Mouse (Mus musculus) limb, embryonic 14.5 days (tissue): ENCODE measurements around the gene Peg3. TPM values are rescaled to one million over a fixed set of nuclear protein-coding genes. Genes with fewer than 3 reads are reported as not detected.

ENCODE experiments used
- ATAC-seq: fragments of 200-750 bp; cut with Nextera tagmentation; 2 replicates; pipeline ENCODE4 v1.8.0; 2017; ENCODE audit warnings: low read depth, moderate number of reproducible peaks, moderate TSS enrichment; ENCODE audit not compliant: low FRiP score
- DNase-seq: peaks from one replicate; pipeline ENCODE4 v3.0.0-alpha.2; 2015; ENCODE audit warnings: low spot score
- H3K27ac ChIP-seq: fragments of 300-500 bp; sonication (generic); replicated peaks from 2 replicates; pipeline ENCODE4 v1.5.1; 2014; ENCODE audit warnings: low read depth, mild to moderate bottlenecking, low read length, moderate library complexity, mixed read lengths
- H3K27me3 ChIP-seq: fragments of 300-500 bp; sonication (generic); 2 replicates; pipeline ENCODE4 v1.6.1; 2014; ENCODE audit warnings: low read length, mixed read lengths; ENCODE audit not compliant: control insufficient read depth, insufficient read depth
- H3K36me3 ChIP-seq: fragments of 300-500 bp; sonication (generic); 2 replicates; pipeline ENCODE4 v1.6.1; 2014; ENCODE audit warnings: mild to moderate bottlenecking, low read length, moderate library complexity, mixed read lengths; ENCODE audit not compliant: control insufficient read depth, insufficient read depth
- H3K4me1 ChIP-seq: fragments of 300-500 bp; sonication (generic); 2 replicates; pipeline ENCODE4 v1.6.1; 2014; ENCODE audit warnings: antibody characterized with exemption, low read length, mixed read lengths; ENCODE audit not compliant: control insufficient read depth, insufficient read depth
- H3K4me2 ChIP-seq: fragments of 300-500 bp; sonication (generic); replicated peaks from 2 replicates; pipeline ENCODE4 v1.6.1; 2014; ENCODE audit warnings: low read depth, mild to moderate bottlenecking, low read length, moderate library complexity; ENCODE audit not compliant: severe bottlenecking
- H3K4me3 ChIP-seq: fragments of 300-500 bp; sonication (generic); replicated peaks from 2 replicates; pipeline ENCODE4 v1.5.1; 2014; ENCODE audit warnings: low read length
- H3K9ac ChIP-seq: fragments of 300-500 bp; sonication (generic); 2 replicates; pipeline ENCODE4 v1.6.1; 2014; ENCODE audit warnings: mild to moderate bottlenecking, low read depth, low read length, moderate library complexity; ENCODE audit not compliant: severe bottlenecking
- H3K9me3 ChIP-seq: fragments of 300-500 bp; sonication (generic); 2 replicates; pipeline ENCODE4 v1.6.1; 2016; ENCODE audit warnings: low read length; ENCODE audit not compliant: control insufficient read depth
- POLR2A ChIP-seq: fragments of 200-500 bp; IDR thresholded peaks from 2 replicates; pipeline ENCODE4 v1.8.0; 2012; ENCODE audit warnings: inconsistent platforms, mild to moderate bottlenecking, moderate library complexity, borderline replicate concordance; ENCODE audit not compliant: insufficient read depth, insufficient read length; ENCODE audit errors: extremely low read depth
- WGBS: fragments of 180-500 bp; shearing (Covaris S2); extraction: QIAGEN DNeasy Blood & Tissue Kit; methylation state at CpG from one replicate; pipeline ENCODE4 v1.1.7; 2014; 5-methylcytosine and 5-hydroxymethylcytosine counted together
- polyA plus RNA-seq, 2 experiments: library from polyadenylated mRNA; depleted of rRNA in 1 of 2; stranded (reverse) in 1 of 2; unstranded in 1 of 2; fragments of >200 nt; fragmentation: Nextera tagmentation in 1 of 2; extraction: Ambion mirVana in 1 of 2; gene quantifications; 2 replicates each; pipeline versions ENCODE4 v1.2.1 to v1.2.3; 2012 to 2014

The Peg3 gene
- polyA plus RNA-seq, 2 experiments, result 178 to 268 TPM

DNA sequence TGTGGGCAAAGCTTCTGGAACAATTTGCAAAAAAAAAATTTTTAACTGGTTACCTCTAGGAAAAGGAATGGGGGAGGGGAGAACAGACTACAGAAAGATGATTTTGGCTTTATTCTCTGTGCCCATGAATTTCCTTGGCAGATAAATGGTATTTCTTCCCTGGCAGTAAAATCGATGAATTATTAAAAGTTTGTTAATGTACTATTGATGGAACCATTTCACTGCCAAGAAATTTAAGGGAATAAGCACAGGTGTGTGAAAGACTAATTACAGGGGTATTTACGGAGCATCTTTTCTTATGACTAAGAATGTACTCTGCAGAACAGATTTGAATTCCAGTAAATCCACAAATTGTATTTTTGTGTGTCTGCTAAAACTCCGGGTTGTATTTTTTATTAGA, 1.1 kb upstream of the Peg3 start:
- Histone ChIP-seq H3K4me3 (peak overlapping the region; percentile 57), H3K27me3 (no peaks in the 10 kb centered on the region), H3K9me3 (peaks cover 38% of the 10 kb centered on the region), H3K27ac (peak overlapping the region; percentile 80), H3K4me1 (no peaks in the 10 kb centered on the region), H3K4me2 (peak overlapping the region; percentile 38), H3K36me3 (0 out of 2 replicates have a peak, but pooled peaks cover under 1% of the 10 kb centered on the region), H3K9ac (peak overlapping the region; percentile 60)
- no peak for DNase-seq
- WGBS, result 40% methylated on average over 3 of the region's 3 CpGs
- no peak for TF ChIP-seq POLR2A
- no peak for ATAC-seq

DNA sequence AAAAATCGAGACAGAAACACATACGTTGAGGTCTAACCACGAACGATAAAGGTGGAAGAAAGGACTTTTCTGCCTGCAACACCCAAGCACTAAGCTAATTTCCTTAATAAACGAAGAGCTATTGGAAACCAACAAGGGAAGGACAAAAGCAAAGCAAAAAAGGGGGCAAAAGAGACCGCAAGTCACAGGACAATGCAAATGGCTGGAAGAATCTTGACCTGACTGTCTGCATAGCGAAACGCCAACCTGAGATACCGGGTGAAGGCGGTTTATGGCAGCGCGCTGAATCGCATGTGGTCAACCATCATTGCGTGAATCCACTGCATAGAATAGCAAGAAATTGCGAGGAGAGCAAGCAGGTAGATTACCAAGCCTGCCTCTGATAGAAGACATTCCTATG, 570 bp upstream of the Peg3 start:
- Histone ChIP-seq H3K9ac (peak overlapping the region; percentile 60), H3K4me2 (peak overlapping the region; percentile 38), H3K27me3 (no peaks in the 10 kb centered on the region), H3K9me3 (peaks cover 38% of the 10 kb centered on the region), H3K4me3 (peak overlapping the region; percentile 57), H3K27ac (peak overlapping the region; percentile 80), H3K4me1 (no peaks in the 10 kb centered on the region), H3K36me3 (peaks cover 7% of the 10 kb centered on the region; the same call in 1 of the 2 replicates)
- DNase-seq, result peak; percentile 52
- no peak for ATAC-seq
- no peak for TF ChIP-seq POLR2A
- WGBS, result 51% methylated on average over 15 of the region's 15 CpGs

DNA sequence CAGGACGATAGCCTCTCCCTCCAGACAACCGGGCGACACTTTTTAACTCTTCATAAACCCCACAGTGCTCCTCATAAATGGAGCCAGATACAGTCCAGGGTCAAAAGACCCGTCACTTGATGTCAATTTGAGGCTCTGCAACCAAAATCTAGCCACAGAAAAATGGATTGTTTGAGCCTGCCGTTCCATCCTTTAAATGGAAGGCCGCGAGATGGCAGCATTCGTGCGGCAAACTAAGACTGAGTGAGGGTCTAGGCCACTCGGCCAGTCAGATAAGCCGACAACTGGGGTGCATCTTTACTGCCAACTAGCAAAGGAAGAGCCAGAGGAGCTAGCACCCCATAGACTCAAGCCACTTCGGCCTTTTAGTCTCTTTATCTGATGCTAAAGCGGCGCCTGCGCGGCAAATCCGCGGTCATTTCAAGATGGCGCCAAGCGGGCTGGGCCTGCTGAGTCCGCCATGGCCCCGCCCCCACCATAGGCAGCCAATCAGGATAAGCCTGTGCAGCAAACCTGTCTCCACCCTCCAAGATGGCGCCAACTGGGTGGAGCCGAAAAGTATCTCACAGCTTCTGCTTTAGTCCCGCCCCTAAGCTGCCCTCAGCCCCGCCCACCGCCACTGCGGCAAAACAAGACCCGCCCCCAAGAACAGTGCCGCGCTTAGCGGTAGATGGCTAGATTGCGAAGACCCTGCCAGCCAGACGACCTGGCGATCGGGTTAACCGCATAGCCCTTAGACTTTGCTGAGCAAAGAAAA, 992 bp downstream of the Peg3 start:
- H3K36me3 ChIP-seq, result peaks cover 21% of the 10 kb centered on the region
- H3K4me3 ChIP-seq, result peak overlapping the region; percentile 57
- H3K4me2 ChIP-seq, result peak overlapping the region; percentile 41
- no peaks in the 10 kb centered on the region for H3K4me1 ChIP-seq
- 0 out of 2 replicates have a peak, but pooled peaks have one; percentile 34 for TF ChIP-seq POLR2A
- ATAC-seq (peak; percentile 64), DNase-seq (peak; percentile 97)
- H3K9me3 ChIP-seq, result peaks cover 38% of the 10 kb centered on the region
- H3K9ac ChIP-seq, result peak overlapping the region; percentile 66
- WGBS, result 52% methylated on average over 37 of the region's 37 CpGs
- no peaks in the 10 kb centered on the region for H3K27me3 ChIP-seq
- peak overlapping the region; percentile 89 for H3K27ac ChIP-seq

DNA sequence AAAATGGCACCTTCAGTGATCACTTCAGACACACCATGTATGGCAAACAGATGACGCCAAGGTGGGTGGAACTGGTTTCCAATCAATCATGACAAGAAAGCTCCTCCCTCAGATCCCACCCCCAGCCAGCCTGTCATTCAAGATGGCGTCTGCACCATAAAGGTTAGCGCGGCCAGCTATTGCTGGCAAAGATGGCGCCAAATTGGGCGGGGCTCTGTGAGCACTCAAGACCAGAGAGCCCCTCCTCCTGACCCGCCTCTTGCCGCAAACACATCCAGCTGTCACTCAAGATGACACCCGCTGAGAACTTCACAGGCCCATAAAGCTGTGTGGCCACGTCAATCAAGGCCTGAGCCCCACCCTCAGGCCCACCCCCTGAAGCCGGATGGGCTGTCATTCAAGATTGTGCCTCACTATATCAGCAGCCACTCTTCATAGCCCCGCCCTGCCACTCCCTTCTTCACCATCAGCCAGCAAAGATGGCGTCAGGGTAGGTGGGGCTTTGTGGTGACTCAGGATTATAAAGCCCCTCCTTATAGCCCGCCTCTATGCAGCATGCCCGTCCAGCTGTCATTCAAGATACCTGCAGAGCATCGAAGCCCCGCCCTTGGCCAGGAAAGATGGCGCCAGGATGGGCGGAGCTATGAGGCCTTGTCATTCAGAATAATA, 1.8 kb downstream of the Peg3 start:
- Histone ChIP-seq H3K9me3 (peaks cover 38% of the 10 kb centered on the region), H3K4me1 (no peaks in the 10 kb centered on the region), H3K4me3 (peak overlapping the region; percentile 57), H3K4me2 (peak overlapping the region; percentile 41), H3K27ac (peak overlapping the region; percentile 63), H3K36me3 (peaks cover 24% of the 10 kb centered on the region), H3K9ac (no peak overlapping the region), H3K27me3 (no peaks in the 10 kb centered on the region)
- ATAC-seq (peak; percentile 79), DNase-seq (peak; percentile 95)
- WGBS, result 50% methylated on average over 19 of the region's 19 CpGs
- no peak for TF ChIP-seq POLR2A

DNA sequence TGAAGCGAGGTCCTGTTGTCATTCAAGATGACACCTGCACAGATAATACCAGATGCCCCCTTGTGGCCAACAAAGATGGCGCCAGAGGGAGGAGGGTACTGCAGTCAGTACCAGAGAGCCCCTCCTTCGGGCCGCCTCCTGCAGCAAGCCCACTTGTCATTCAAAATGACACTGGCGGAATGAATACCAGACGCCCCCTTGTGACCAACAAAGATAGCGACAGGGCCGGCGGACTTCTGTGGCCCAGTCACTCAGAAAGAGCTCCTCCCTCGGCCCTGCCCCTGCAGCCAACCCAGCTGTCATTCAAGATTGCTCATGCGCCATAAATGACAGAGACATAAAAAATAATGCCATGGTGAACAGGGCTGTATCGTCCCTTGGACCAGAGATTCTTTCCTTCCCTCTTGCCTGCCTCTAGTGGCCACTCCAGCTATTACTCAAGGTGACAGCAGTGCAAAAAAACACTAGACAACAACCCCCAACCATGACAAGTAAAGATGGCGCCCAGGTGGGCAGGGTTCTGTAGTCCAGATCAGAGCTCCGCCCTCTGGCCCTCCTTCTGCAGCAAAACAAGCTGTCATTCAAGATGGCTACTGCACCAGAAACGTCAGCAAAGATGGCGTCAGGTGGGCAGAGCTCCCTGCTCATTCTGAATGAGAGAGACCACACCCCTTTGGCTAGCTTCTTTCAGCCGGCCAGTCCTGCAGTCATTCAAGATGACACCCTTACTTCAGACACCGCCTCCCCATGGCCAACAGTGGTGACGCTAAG, 2.7 kb downstream of the Peg3 start:
- Histone ChIP-seq H3K4me2 (peak overlapping the region; percentile 41), H3K4me1 (no peaks in the 10 kb centered on the region), H3K9ac (no peak overlapping the region), H3K9me3 (peaks cover 38% of the 10 kb centered on the region), H3K36me3 (peaks cover 30% of the 10 kb centered on the region), H3K27me3 (no peaks in the 10 kb centered on the region), H3K4me3 (peak overlapping the region; percentile 57), H3K27ac (peak overlapping the region; percentile 63)
- 58% methylated on average over 19 of the region's 19 CpGs for whole genome bisulfite sequencing
- TF ChIP-seq POLR2A, result no peak
- ATAC-seq, result peak; percentile 24
- peak; percentile 83 for DNase-seq
